Mouse (Mus musculus): Measurements from ENCODE around the gene Ciz1. TPM values are rescaled to one million over a fixed set of nuclear protein-coding genes. Genes with fewer than 3 reads are reported as not detected.

Ciz1 gene
- polyA plus RNA-seq, 1 experiment from 2014 or later, result 64.6 TPM

- no peak overlapping the region for H3K9ac ChIP-seq (replicated peaks; ENCODE audit: low read depth, low read length)
- peaks cover 17% of the 10 kb centered on the region for H3K36me3 ChIP-seq (ENCODE audit: control insufficient read depth, insufficient read depth)
- H3K27ac ChIP-seq (ENCODE audit: low read length), result no peak overlapping the region
Observed at GRCm38 (mm10) chr2:32310096-32310845, 41.9 kb upstream of the Ciz1 start.

GRCm38 (mm10) chr2:32311443-32312317 lies 40.4 kb upstream of the Ciz1 start:
- H3K9ac ChIP-seq (replicated peaks; ENCODE audit: low read depth, low read length), result peak overlapping the region; percentile 70
- H3K4me1 ChIP-seq (replicated peaks; ENCODE audit: control insufficient read depth, insufficient read depth, low read length), result peaks cover 14% of the 10 kb centered on the region
- peaks cover 6% of the 10 kb centered on the region for H3K36me3 ChIP-seq (ENCODE audit: control insufficient read depth, insufficient read depth)
- H3K4me2 ChIP-seq (ENCODE audit: low read length), result peak overlapping the region; percentile 96
- no peaks in the 10 kb centered on the region for H3K9me3 ChIP-seq (ENCODE audit: control insufficient read depth, low read length)
- 10% methylated on average over 34 of the region's 42 CpGs for WGBS
- H3K4me3 ChIP-seq (replicated peaks; ENCODE audit: low read length), result peak overlapping the region; percentile 54
- no peak for ATAC-seq
- no peak overlapping the region for H3K27ac ChIP-seq (ENCODE audit: low read length)
- no peaks in the 10 kb centered on the region for H3K27me3 ChIP-seq (replicated peaks; ENCODE audit: control insufficient read depth, insufficient read depth, low read length)

More at GRCm38 (mm10) chr2:32310096-32310845, 41.9 kb upstream of the Ciz1 start:
- no peak overlapping the region for H3K4me2 ChIP-seq (ENCODE audit: low read length)
- WGBS, result 89% methylated on average over 18 of the region's 18 CpGs
- no peak for ATAC-seq
- H3K9me3 ChIP-seq (ENCODE audit: control insufficient read depth, low read length), result no peaks in the 10 kb centered on the region
- H3K4me3 ChIP-seq (replicated peaks; ENCODE audit: low read length), result no peak overlapping the region
- no peaks in the 10 kb centered on the region for H3K27me3 ChIP-seq (replicated peaks; ENCODE audit: control insufficient read depth, insufficient read depth, low read length)
- peaks cover 14% of the 10 kb centered on the region for H3K4me1 ChIP-seq (replicated peaks; ENCODE audit: control insufficient read depth, insufficient read depth, low read length)

GRCm38 (mm10) chr2:32312318-32312964 lies 39.7 kb upstream of the Ciz1 start:
- Histone ChIP-seq H3K27ac (ENCODE audit: low read length) (peak overlapping the region; percentile 15; the same call in 1 of the 2 replicates), H3K36me3 (ENCODE audit: control insufficient read depth, insufficient read depth) (peaks cover 4% of the 10 kb centered on the region), H3K4me2 (ENCODE audit: low read length) (peak overlapping the region; percentile 96), H3K9ac (replicated peaks; ENCODE audit: low read depth, low read length) (peak overlapping the region; percentile 70), H3K4me1 (replicated peaks; ENCODE audit: control insufficient read depth, insufficient read depth, low read length) (peaks cover 14% of the 10 kb centered on the region), H3K9me3 (ENCODE audit: control insufficient read depth, low read length) (no peaks in the 10 kb centered on the region), H3K27me3 (replicated peaks; ENCODE audit: control insufficient read depth, insufficient read depth, low read length) (no peaks in the 10 kb centered on the region), H3K4me3 (replicated peaks; ENCODE audit: low read length) (peak overlapping the region; percentile 54)
- WGBS, result under 1% methylated on average over 47 of the region's 56 CpGs
- ATAC-seq, result peak; percentile 79

- Histone ChIP-seq H3K9ac (replicated peaks; ENCODE audit: low read depth, low read length) (no peak overlapping the region), H3K27ac (ENCODE audit: low read length) (no peak overlapping the region), H3K4me2 (ENCODE audit: low read length) (no peak overlapping the region), H3K9me3 (ENCODE audit: control insufficient read depth, low read length) (no peaks in the 10 kb centered on the region), H3K36me3 (ENCODE audit: control insufficient read depth, insufficient read depth) (peaks cover 2% of the 10 kb centered on the region; the same call in 1 of the 2 replicates), H3K4me3 (replicated peaks; ENCODE audit: low read length) (no peak overlapping the region), H3K27me3 (replicated peaks; ENCODE audit: control insufficient read depth, insufficient read depth, low read length) (no peaks in the 10 kb centered on the region), H3K4me1 (replicated peaks; ENCODE audit: control insufficient read depth, insufficient read depth, low read length) (peaks cover 18% of the 10 kb centered on the region)
- no peak for ATAC-seq
- 94% methylated on average over 14 of the region's 14 CpGs for WGBS
Observed at GRCm38 (mm10) chr2:32314831-32315230, 37.3 kb upstream of the Ciz1 start.

GRCm38 (mm10) chr2:32315751-32316150 lies 36.4 kb upstream of the Ciz1 start:
- Histone ChIP-seq H3K27ac (ENCODE audit: low read length) (no peak overlapping the region), H3K9ac (replicated peaks; ENCODE audit: low read depth, low read length) (no peak overlapping the region), H3K4me1 (replicated peaks; ENCODE audit: control insufficient read depth, insufficient read depth, low read length) (peaks cover 18% of the 10 kb centered on the region), H3K36me3 (ENCODE audit: control insufficient read depth, insufficient read depth) (0 out of 2 replicates have a peak, but pooled peaks cover 2% of the 10 kb centered on the region), H3K9me3 (ENCODE audit: control insufficient read depth, low read length) (no peaks in the 10 kb centered on the region), H3K27me3 (replicated peaks; ENCODE audit: control insufficient read depth, insufficient read depth, low read length) (no peaks in the 10 kb centered on the region), H3K4me3 (replicated peaks; ENCODE audit: low read length) (no peak overlapping the region), H3K4me2 (ENCODE audit: low read length) (no peak overlapping the region)
- no peak for ATAC-seq
- 10% methylated on average over 8 of the region's 8 CpGs for WGBS

GRCm38 (mm10) chr2:32316887-32317656 lies 35.1 kb upstream of the Ciz1 start:
- Histone ChIP-seq H3K36me3 (ENCODE audit: control insufficient read depth, insufficient read depth) (0 out of 2 replicates have a peak, but pooled peaks cover 2% of the 10 kb centered on the region), H3K4me1 (replicated peaks; ENCODE audit: control insufficient read depth, insufficient read depth, low read length) (peaks cover 11% of the 10 kb centered on the region), H3K4me3 (replicated peaks; ENCODE audit: low read length) (no peak overlapping the region), H3K27me3 (replicated peaks; ENCODE audit: control insufficient read depth, insufficient read depth, low read length) (no peaks in the 10 kb centered on the region), H3K27ac (ENCODE audit: low read length) (no peak overlapping the region), H3K9ac (replicated peaks; ENCODE audit: low read depth, low read length) (no peak overlapping the region), H3K9me3 (ENCODE audit: control insufficient read depth, low read length) (no peaks in the 10 kb centered on the region), H3K4me2 (ENCODE audit: low read length) (no peak overlapping the region)
- 73% methylated on average over 20 of the region's 20 CpGs for WGBS
- no peak for ATAC-seq

- ATAC-seq, result no peak
- 10% methylated on average over 16 of the region's 19 CpGs for WGBS
- H3K9ac ChIP-seq (replicated peaks; ENCODE audit: low read depth, low read length), result peak overlapping the region; percentile 23; the same call in 1 of the 2 replicates
- H3K27me3 ChIP-seq (replicated peaks; ENCODE audit: control insufficient read depth, insufficient read depth, low read length), result no peaks in the 10 kb centered on the region
- peaks cover 13% of the 10 kb centered on the region for H3K4me1 ChIP-seq (replicated peaks; ENCODE audit: control insufficient read depth, insufficient read depth, low read length)
- H3K9me3 ChIP-seq (ENCODE audit: control insufficient read depth, low read length), result no peaks in the 10 kb centered on the region
- H3K27ac ChIP-seq (ENCODE audit: low read length), result no peak overlapping the region
- peak overlapping the region; percentile 9; the same call in 1 of the 2 replicates for H3K4me3 ChIP-seq (replicated peaks; ENCODE audit: low read length)
- peak overlapping the region; percentile 34 for H3K4me2 ChIP-seq (ENCODE audit: low read length)
- H3K36me3 ChIP-seq (ENCODE audit: control insufficient read depth, insufficient read depth), result 0 out of 2 replicates have a peak, but pooled peaks cover 2% of the 10 kb centered on the region
Observed at GRCm38 (mm10) chr2:32317791-32318417, 34.2 kb upstream of the Ciz1 start.
